Mouse (Mus musculus) erythroblast, embryonic 14.5 days (primary cell): ENCODE measurements at regions not wholly inside any gene's neighbourhood (a gene's known extent, or its start where the extent isn't known, plus 50 kb on each side); places are given as distances from the start of the nearest gene placed in this dataset.

Experiments
- GATA1 ChIP-seq: IDR thresholded peaks from 2 replicates; pipeline ENCODE4 v1.6.1; 2012; ENCODE audit warnings: low read length, inconsistent platforms, mixed read lengths
- TAL1 ChIP-seq: IDR thresholded peaks from 3 replicates; pipeline ENCODE4 v1.6.1; 2012; ENCODE audit warnings: low read length, inconsistent platforms, mixed read lengths

- TF ChIP-seq GATA1 (no peak), TAL1 (no peak)
Observed at GRCm38 (mm10) chr13:83952862-83953261, 269.2 kb upstream of the Tmem161b start.
